Comparison of ENCODE assay signal across 9 mouse cellular contexts in the genomic region with DNA sequence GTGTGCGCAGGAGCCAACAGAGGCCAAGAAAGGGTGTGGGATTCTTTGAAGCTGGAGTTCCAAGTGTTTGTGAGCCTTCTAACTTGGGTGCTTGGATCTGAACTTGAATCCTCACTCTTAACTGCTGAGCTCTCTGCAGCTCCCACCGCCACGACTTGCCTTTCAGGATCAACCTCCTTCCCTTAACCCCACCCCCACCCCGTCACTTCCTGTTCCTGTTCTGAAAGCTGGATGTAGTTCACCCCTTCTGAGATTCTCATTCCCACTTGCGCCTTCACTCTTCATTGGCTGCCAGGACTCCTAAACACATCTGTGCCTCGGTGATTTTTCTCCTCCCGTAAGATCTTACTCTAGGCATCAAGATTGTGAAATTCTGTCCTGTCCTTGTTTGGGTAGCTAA. TPM values are rescaled to one million over a fixed set of nuclear protein-coding genes. Genes with fewer than 3 reads are reported as not detected.
DNase-seq lines count a peak whose midpoint lies in the region; ATAC-seq and TF ChIP-seq lines count a peak whose summit lies in the region.
"Had no signal": no experiment of that assay in that cellular context is flagged by ENCODE, and none has a peak within 500 bp of the region (broad histone marks: within the 10 kb centered on the region; RNA-seq: fewer than 3 reads in every experiment).

No protein-coding gene starts in this region.

- no peaks in the 10 kb centered on the region for H3K27me3 ChIP-seq in heart, embryonic 15.5 days
- no peaks in the 10 kb centered on the region for H3K27me3 ChIP-seq in stomach, embryonic 14.5 days (ENCODE audit: control insufficient read depth, insufficient read depth, low read length)
- H3K27me3 ChIP-seq in stomach, postnatal 0 days (ENCODE audit: control insufficient read depth, insufficient read depth, low read length) = no peaks in the 10 kb centered on the region
- no peaks in the 10 kb centered on the region for H3K27me3 ChIP-seq in embryonic facial prominence, embryonic 13.5 days
- H3K27me3 ChIP-seq in stomach, embryonic 15.5 days (replicated peaks) = no peaks in the 10 kb centered on the region

- DNase-seq in heart, adult 18-20 months = no peak
- no peak for DNase-seq in stomach, postnatal 0 days (ENCODE audit: low spot score)
- DNase-seq in spleen, postnatal 14 days (ENCODE audit: low spot score in 2 of 2) = no peak
- no peak for DNase-seq in cerebellum, postnatal 10 days
- DNase-seq: midbrain, embryonic 14.5 days had no signal

- H3K27ac ChIP-seq in heart, embryonic 15.5 days = peak overlapping the region; percentile 79
- peak overlapping the region; percentile 49; the same call in 1 of the 2 replicates for H3K27ac ChIP-seq in stomach, embryonic 14.5 days (ENCODE audit: low read length)
- no peak overlapping the region; the same call in 1 of the 2 replicates for H3K27ac ChIP-seq in stomach, postnatal 0 days (replicated peaks)
- H3K27ac ChIP-seq in embryonic facial prominence, embryonic 13.5 days = 0 out of 2 replicates have a peak overlapping the region, but pooled peaks have one; percentile 30
- H3K27ac ChIP-seq in stomach, embryonic 15.5 days = peak overlapping the region; percentile 66; the same call in 1 of the 2 replicates

- TF ChIP-seq CTCF in stomach, postnatal 0 days (IDR thresholded peaks at IDR 0.05; ENCODE audit: low read depth) = no peak

- H3K4me1 ChIP-seq in heart, embryonic 15.5 days (replicated peaks) = peaks cover 65% of the 10 kb centered on the region
- peaks cover 15% of the 10 kb centered on the region; the same call in 1 of the 2 replicates for H3K4me1 ChIP-seq in stomach, embryonic 14.5 days (ENCODE audit: control insufficient read depth, insufficient read depth, low read length)
- no peaks in the 10 kb centered on the region for H3K4me1 ChIP-seq in stomach, postnatal 0 days (replicated peaks; ENCODE audit: control insufficient read depth, insufficient read depth)
- H3K4me1 ChIP-seq in embryonic facial prominence, embryonic 13.5 days = peaks cover 42% of the 10 kb centered on the region
- peaks cover 25% of the 10 kb centered on the region for H3K4me1 ChIP-seq in stomach, embryonic 15.5 days

- peaks cover 9% of the 10 kb centered on the region; the same call in 1 of the 2 replicates for H3K36me3 ChIP-seq in heart, embryonic 15.5 days
- H3K36me3 ChIP-seq in stomach, embryonic 14.5 days (ENCODE audit: control insufficient read depth, insufficient read depth, low read length) = no peaks in the 10 kb centered on the region
- H3K36me3 ChIP-seq in stomach, postnatal 0 days (ENCODE audit: control insufficient read depth, insufficient read depth, low read length) = no peaks in the 10 kb centered on the region
- no peaks in the 10 kb centered on the region for H3K36me3 ChIP-seq in embryonic facial prominence, embryonic 13.5 days
- H3K36me3 ChIP-seq in stomach, embryonic 15.5 days = no peaks in the 10 kb centered on the region

- WGBS in heart, embryonic 15.5 days = 62% methylated on average over 7 of the region's 7 CpGs
- WGBS in stomach, embryonic 14.5 days = 75% methylated on average over 7 of the region's 7 CpGs
- 63% methylated on average over 7 of the region's 7 CpGs for WGBS in stomach, postnatal 0 days
- WGBS in embryonic facial prominence, embryonic 13.5 days = 66% methylated on average over 7 of the region's 7 CpGs
- 75% methylated on average over 7 of the region's 7 CpGs for WGBS in stomach, embryonic 15.5 days

- peak overlapping the region; percentile 53; the same call in 1 of the 2 replicates for H3K4me2 ChIP-seq in heart, embryonic 15.5 days
- no peak overlapping the region for H3K4me2 ChIP-seq in stomach, embryonic 14.5 days (replicated peaks; ENCODE audit: low read depth, low read length)
- H3K4me2 ChIP-seq in stomach, postnatal 0 days (replicated peaks; ENCODE audit: low read depth) = no peak overlapping the region
- H3K4me2 ChIP-seq in embryonic facial prominence, embryonic 13.5 days = no peak overlapping the region
- no peak overlapping the region for H3K4me2 ChIP-seq in stomach, embryonic 15.5 days

- ATAC-seq in heart, embryonic 15.5 days (replicated peaks; ENCODE audit: insufficient number of reproducible peaks, insufficient read depth, low FRiP score, low read depth) = no peak
- ATAC-seq in stomach, embryonic 14.5 days (ENCODE audit: insufficient number of reproducible peaks, insufficient read depth, low FRiP score, low read depth) = no peak
- ATAC-seq in stomach, postnatal 0 days (ENCODE audit: low FRiP score, low TSS enrichment) = no peak
- ATAC-seq in embryonic facial prominence, embryonic 13.5 days (ENCODE audit: insufficient number of reproducible peaks, insufficient read depth, low FRiP score, low TSS enrichment, low read depth) = no peak
- ATAC-seq in stomach, embryonic 15.5 days (ENCODE audit: insufficient read depth, low FRiP score, low read depth) = no peak

- no peak overlapping the region for H3K9ac ChIP-seq in heart, embryonic 15.5 days
- no peak overlapping the region for H3K9ac ChIP-seq in stomach, embryonic 14.5 days (replicated peaks; ENCODE audit: low read depth, low read length)
- no peak overlapping the region for H3K9ac ChIP-seq in stomach, postnatal 0 days (ENCODE audit: low read length)
- no peak overlapping the region for H3K9ac ChIP-seq in embryonic facial prominence, embryonic 13.5 days
- H3K9ac ChIP-seq in stomach, embryonic 15.5 days = no peak overlapping the region

- H3K9me3 ChIP-seq in heart, embryonic 15.5 days (replicated peaks) = no peaks in the 10 kb centered on the region
- no peaks in the 10 kb centered on the region for H3K9me3 ChIP-seq in stomach, embryonic 14.5 days (ENCODE audit: control insufficient read depth, low read depth, low read length)
- H3K9me3 ChIP-seq in stomach, postnatal 0 days (ENCODE audit: control insufficient read depth, low read length) = no peaks in the 10 kb centered on the region
- no peaks in the 10 kb centered on the region for H3K9me3 ChIP-seq in embryonic facial prominence, embryonic 13.5 days
- no peaks in the 10 kb centered on the region for H3K9me3 ChIP-seq in stomach, embryonic 15.5 days

- H3K4me3 ChIP-seq in heart, embryonic 15.5 days = no peak overlapping the region
- no peak overlapping the region for H3K4me3 ChIP-seq in stomach, embryonic 14.5 days (ENCODE audit: low read depth, low read length)
- H3K4me3 ChIP-seq in stomach, postnatal 0 days (ENCODE audit: low read depth, low read length) = no peak overlapping the region
- H3K4me3 ChIP-seq in embryonic facial prominence, embryonic 13.5 days = no peak overlapping the region
- no peak overlapping the region for H3K4me3 ChIP-seq in stomach, embryonic 15.5 days (replicated peaks)

- no peak for TF ChIP-seq EP300 in stomach, postnatal 0 days (optimal IDR thresholded peaks at IDR 0.05)

RNA-seq across cellular contexts. Expression of a gene that starts 43.1 kb away (rescaled TPM):
- 40.0 and 48.5 TPM in 2 replicates for polyA plus RNA-seq in heart, embryonic 15.5 days (2015; fragmentation: Nextera tagmentation; extraction: Ambion mirVana)
- total RNA-seq in heart, adult 18-20 months (2021) = 10 to 100 TPM; 90.7 to 99.5 TPM
- 28.7 and 31.3 TPM in 2 replicates for polyA plus RNA-seq in stomach, embryonic 14.5 days (2014; fragmentation: Nextera tagmentation; extraction: Ambion mirVana)
- 10.5 and 11.4 TPM in 2 replicates for polyA plus RNA-seq in stomach, postnatal 0 days (2015; fragmentation: Nextera tagmentation; extraction: Ambion mirVana)
- 25.8 and 28.1 TPM in 2 replicates for polyA plus RNA-seq in embryonic facial prominence, embryonic 13.5 days (2015; fragmentation: Nextera tagmentation; extraction: Ambion mirVana)
- 21.2 and 23.4 TPM in 2 replicates for polyA plus RNA-seq in stomach, embryonic 15.5 days (2015; fragmentation: Nextera tagmentation; extraction: Ambion mirVana)
